Mouse (Mus musculus) limb, embryonic 13.5 days (tissue): ENCODE measurements around the gene Vmn1r65. TPM values are rescaled to one million over a fixed set of nuclear protein-coding genes. Genes with fewer than 3 reads are reported as not detected.
"Not testable (repeated sequence)": the region's sequence is repeated elsewhere in the genome, so short reads cannot be mapped to it uniquely, and the experiment has no call there.

Experiments used
- ATAC-seq: fragments of 200-750 bp; cut with Nextera tagmentation; 2 replicates; pipeline ENCODE4 v1.8.0; 2017; ENCODE audit warnings: low read depth, moderate number of reproducible peaks, moderate TSS enrichment; ENCODE audit not compliant: low FRiP score
- H3K27ac ChIP-seq: fragments of 300-500 bp; sonication (generic); 2 replicates; pipeline ENCODE4 v1.5.1; 2015; ENCODE audit warnings: inconsistent platforms, mild to moderate bottlenecking, moderate library complexity
- H3K27me3 ChIP-seq: fragments of 300-500 bp; sonication (generic); 2 replicates; pipeline ENCODE4 v1.6.1; 2015; ENCODE audit warnings: mild to moderate bottlenecking, inconsistent platforms
- H3K36me3 ChIP-seq: fragments of 300-500 bp; sonication (generic); 2 replicates; pipeline ENCODE4 v1.6.1; 2015; ENCODE audit warnings: inconsistent platforms, mild to moderate bottlenecking, moderate library complexity
- H3K4me1 ChIP-seq: fragments of 300-500 bp; sonication (generic); 2 replicates; pipeline ENCODE4 v1.6.1; 2015; ENCODE audit warnings: inconsistent platforms
- H3K4me2 ChIP-seq: fragments of 300-500 bp; sonication (generic); replicated peaks from 2 replicates; pipeline ENCODE4 v1.6.1; 2015; ENCODE audit warnings: inconsistent platforms, mild to moderate bottlenecking, moderate library complexity
- H3K4me3 ChIP-seq: fragments of 300-500 bp; sonication (generic); 2 replicates; pipeline ENCODE4 v1.5.1; 2015; ENCODE audit warnings: moderate library complexity, mild to moderate bottlenecking, inconsistent platforms
- H3K9ac ChIP-seq: fragments of 300-500 bp; sonication (generic); 2 replicates; pipeline ENCODE4 v1.6.1; 2015; ENCODE audit warnings: mild to moderate bottlenecking, inconsistent platforms
- H3K9me3 ChIP-seq: fragments of 300-500 bp; sonication (generic); 2 replicates; pipeline ENCODE4 v1.6.1; 2016; ENCODE audit warnings: inconsistent platforms
- WGBS: fragments of 180-500 bp; shearing (Covaris S2); methylation state at CpG from one replicate; pipeline ENCODE4 v1.1.7; 2015; 5-methylcytosine and 5-hydroxymethylcytosine counted together
- polyA plus RNA-seq: library from polyadenylated mRNA; unstranded; fragments of >200 nt; fragmentation: Nextera tagmentation; extraction: Ambion mirVana; gene quantifications from 2 replicates; pipeline ENCODE4 v1.2.1, GENCODE M21; 2015

Gene Vmn1r65
- polyA plus RNA-seq, result not detected in 2 replicates

- H3K27ac ChIP-seq, result no peak within 1 kb of the TSS
- no peak within 1 kb of the TSS for H3K4me3 ChIP-seq
- no peak for ATAC-seq
- peaks cover 39% of the 10 kb centered on the region for H3K9me3 ChIP-seq
- no peak within 1 kb of the TSS for H3K9ac ChIP-seq
- no peaks in the 10 kb centered on the region for H3K4me1 ChIP-seq
- 91% methylated on average over 1 of the region's 1 CpGs for WGBS
- no peaks in the 10 kb centered on the region for H3K27me3 ChIP-seq
- H3K36me3 ChIP-seq, result no peaks in the 10 kb centered on the region
- no peak within 1 kb of the TSS for H3K4me2 ChIP-seq
These were observed at the start of gene Vmn1r65 for GRCm38 (mm10) chr7:6010910-6011309. TSS of gene Vmn1r65 (minus strand) at chr7:6011010.

- Histone ChIP-seq H3K9me3 (peaks cover 10% of the 10 kb centered on the region), H3K27ac (no peak within 1 kb of the TSS), H3K4me1 (no peaks in the 10 kb centered on the region), H3K27me3 (no peaks in the 10 kb centered on the region), H3K36me3 (no peaks in the 10 kb centered on the region), H3K4me2 (no peak within 1 kb of the TSS), H3K4me3 (no peak within 1 kb of the TSS), H3K9ac (no peak within 1 kb of the TSS)
- no peak for ATAC-seq
- WGBS, result 89% methylated on average over 11 of the region's 11 CpGs
These were observed 34.1 kb upstream of the Vmn1r65 start, which contains the start of gene Nlrp4c for GRCm38 (mm10) chr7:6044861-6045260. TSS of gene Nlrp4c (plus strand) at chr7:6045161.

GRCm38 (mm10) chr7:5982426-5982825, 28.4 kb downstream of the Vmn1r65 start:
- peaks cover 19% of the 10 kb centered on the region for H3K9me3 ChIP-seq
- H3K4me1 ChIP-seq, H3K4me2 ChIP-seq, H3K27me3 ChIP-seq, H3K36me3 ChIP-seq, H3K4me3 ChIP-seq, H3K27ac ChIP-seq, H3K9ac ChIP-seq, ATAC-seq: not testable (repeated sequence)
- WGBS, result 87% methylated on average over 4 of the region's 4 CpGs

- ATAC-seq, H3K9ac ChIP-seq: not testable (repeated sequence)
- WGBS, result 75% methylated on average over 2 of the region's 2 CpGs
These were observed 38.3 kb downstream of the Vmn1r65 start for GRCm38 (mm10) chr7:5972546-5972945.

More at GRCm38 (mm10) chr7:5972546-5972945, 38.3 kb downstream of the Vmn1r65 start:
- H3K27me3 ChIP-seq, H3K4me1 ChIP-seq, H3K36me3 ChIP-seq, H3K4me3 ChIP-seq, H3K9me3 ChIP-seq, H3K4me2 ChIP-seq, H3K27ac ChIP-seq: not testable (repeated sequence)

Other genes with a start within 250 kb of the Vmn1r65 start
- not detected in 2 replicates for gene Vmn1r63, start 205.6 kb downstream of the Vmn1r65 start, polyA plus RNA-seq
- gene Vmn1r64, start 126.5 kb downstream of the Vmn1r65 start, polyA plus RNA-seq, result not detected in 2 replicates
- not detected in 2 replicates for gene Nlrp4c, start 34.2 kb upstream of the Vmn1r65 start, polyA plus RNA-seq
- 24.2 and 24.4 TPM in 2 replicates for gene Zfp787, start 145.0 kb upstream of the Vmn1r65 start, polyA plus RNA-seq
- 74.0 and 75.9 TPM in 2 replicates for gene Zfp444, start 161.2 kb upstream of the Vmn1r65 start, polyA plus RNA-seq
- not detected in 2 replicates for gene Galp, start 186.1 kb upstream of the Vmn1r65 start, polyA plus RNA-seq
- not detected in 2 replicates for gene Zscan5b, start 211.3 kb upstream of the Vmn1r65 start, polyA plus RNA-seq
- gene Epp13, start 241.7 kb upstream of the Vmn1r65 start, polyA plus RNA-seq, result not detected in 2 replicates